Mouse (Mus musculus) heart, adult 2 months (tissue): ENCODE results near the gene Aars2. TPM values are rescaled to one million over a fixed set of nuclear protein-coding genes. Genes with fewer than 3 reads are reported as not detected.

Experiments
- DNase-seq, 2 experiments: peaks; one replicate each; pipeline ENCODE4 v3.0.0; 2021
- H3K27ac ChIP-seq: fragments of 200-600 bp; 2 replicates; pipeline ENCODE4 v1.8.1; 2022
- H3K27me3 ChIP-seq: fragments of 200-500 bp; 2 replicates; pipeline ENCODE4 v1.6.1; 2012; ENCODE audit warnings: mild to moderate bottlenecking, low read length, inconsistent platforms, mixed read lengths; ENCODE audit not compliant: control insufficient read depth, insufficient read depth
- H3K36me3 ChIP-seq: fragments of 200-500 bp; 2 replicates; pipeline ENCODE4 v1.6.1; 2012; ENCODE audit warnings: low read length, inconsistent platforms; ENCODE audit not compliant: control insufficient read depth, insufficient read depth
- H3K4me1 ChIP-seq: fragments of 200-500 bp; 2 replicates; pipeline ENCODE4 v1.6.1; 2011; ENCODE audit warnings: low read length; ENCODE audit not compliant: control insufficient read depth, insufficient read depth
- H3K4me3 ChIP-seq: fragments of 200-600 bp; 2 replicates; pipeline ENCODE4 v1.8.1; 2022
- H3K79me2 ChIP-seq: fragments of 200-500 bp; replicated peaks from 2 replicates; pipeline ENCODE4 v1.6.1; 2012; ENCODE audit warnings: mild to moderate bottlenecking, inconsistent platforms, low read length, moderate library complexity, mixed read lengths; ENCODE audit not compliant: control insufficient read depth, insufficient read depth
- H3K9ac ChIP-seq: fragments of 200-500 bp; 2 replicates; pipeline ENCODE4 v1.6.1; 2012; ENCODE audit warnings: low read depth, mild to moderate bottlenecking, control low read depth, inconsistent platforms, low read length, mixed read lengths
- CTCF ChIP-seq: fragments of 200-600 bp; IDR thresholded peaks from 2 replicates; pipeline ENCODE4 v1.8.1; 2022; ENCODE audit warnings: antibody characterized with exemption, mild to moderate bottlenecking, moderate library complexity
- EP300 ChIP-seq: fragments of 200-500 bp; IDR thresholded peaks from 2 replicates; pipeline ENCODE4 v1.6.1; 2011; ENCODE audit warnings: low read depth, low read length, control low read depth; ENCODE audit not compliant: insufficient read depth
- POLR2A ChIP-seq: fragments of 200-500 bp; IDR thresholded peaks from 2 replicates; pipeline ENCODE4 v1.6.1; 2011; ENCODE audit warnings: mild to moderate bottlenecking, low read depth, low read length, control low read depth; ENCODE audit not compliant: insufficient read depth
- WGBS: fragments of 180-500 bp; shearing (Covaris S2); methylation state at CpG from one replicate; pipeline ENCODE4 v1.1.7; 2018; 5-methylcytosine and 5-hydroxymethylcytosine counted together
- intact Hi-C: fragments of 180-260 bp; cut with DNase I; formaldehyde crosslinking; loops from one replicate; pipeline ENCODE4 v1.15.1; 2025
- polyA plus RNA-seq: library from polyadenylated mRNA; depleted of rRNA; stranded (reverse); fragments of >200 nt; gene quantifications from 2 replicates; pipeline ENCODE4 v1.2.3, GENCODE M21; 2012
- total RNA-seq, 2 experiments: library from RNA; stranded (reverse); gene quantifications; 2 replicates each; pipeline ENCODE4 v1.2.3; 2021

Gene Aars2
- total and polyA plus RNA-seq, 3 experiments, result 17.2 to 18.4 (median 17.6) TPM

GRCm38 (mm10) chr17:45539664-45540063 is 33.0 kb downstream of the Aars2 start:
- Histone ChIP-seq H3K4me3 (no peak overlapping the region), H3K9ac (no peak overlapping the region), H3K79me2 (no peaks in the 10 kb centered on the region), H3K4me1 (no peaks in the 10 kb centered on the region), H3K27me3 (peaks cover 6% of the 10 kb centered on the region), H3K36me3 (no peaks in the 10 kb centered on the region), H3K27ac (no peak overlapping the region)
- intact Hi-C loops, result no loop called here
- WGBS, result 69% methylated on average over 21 of the region's 21 CpGs
- DNase-seq, result no peak
- no peak for TF ChIP-seq EP300
- TF ChIP-seq CTCF, result no peak
- no peak for TF ChIP-seq POLR2A

- H3K9ac ChIP-seq, result no peak overlapping the region
- peaks cover 20% of the 10 kb centered on the region for H3K27me3 ChIP-seq
- no peak for TF ChIP-seq POLR2A
- TF ChIP-seq EP300, result no peak
- no peak for TF ChIP-seq CTCF
- H3K4me1 ChIP-seq, result no peaks in the 10 kb centered on the region
- WGBS, result 21% methylated on average over 6 of the region's 6 CpGs
- H3K36me3 ChIP-seq, result no peaks in the 10 kb centered on the region
- no peaks in the 10 kb centered on the region for H3K79me2 ChIP-seq
- intact Hi-C loops, result no loop called here
- no peak for DNase-seq
- no peak overlapping the region for H3K4me3 ChIP-seq
- H3K27ac ChIP-seq, result no peak overlapping the region
Observed at GRCm38 (mm10) chr17:45542129-45542528, 35.5 kb downstream of the Aars2 start.

- intact Hi-C loops, result no loop called here
- Histone ChIP-seq H3K4me1 (no peaks in the 10 kb centered on the region), H3K27me3 (peaks cover 21% of the 10 kb centered on the region), H3K9ac (no peak overlapping the region), H3K4me3 (no peak overlapping the region), H3K27ac (no peak overlapping the region), H3K36me3 (no peaks in the 10 kb centered on the region), H3K79me2 (no peaks in the 10 kb centered on the region)
- DNase-seq, result no peak
- TF ChIP-seq EP300 (no peak), POLR2A (no peak), CTCF (no peak)
- WGBS, result 70% methylated on average over 2 of the region's 2 CpGs
Observed at GRCm38 (mm10) chr17:45542705-45543104, 36.1 kb downstream of the Aars2 start.

GRCm38 (mm10) chr17:45543115-45543514 is 36.5 kb downstream of the Aars2 start:
- Histone ChIP-seq H3K36me3 (no peaks in the 10 kb centered on the region), H3K27me3 (peaks cover 21% of the 10 kb centered on the region), H3K9ac (no peak overlapping the region), H3K4me3 (no peak overlapping the region), H3K79me2 (no peaks in the 10 kb centered on the region), H3K4me1 (no peaks in the 10 kb centered on the region), H3K27ac (no peak overlapping the region)
- intact Hi-C loops, result no loop called here
- no peak for DNase-seq
- 29% methylated on average over 1 of the region's 1 CpGs for WGBS
- TF ChIP-seq CTCF (no peak), POLR2A (no peak), EP300 (no peak)

- TF ChIP-seq CTCF, result no peak
- TF ChIP-seq POLR2A, result no peak
- TF ChIP-seq EP300, result no peak
- no peak for DNase-seq
- Histone ChIP-seq H3K27me3 (peaks cover 28% of the 10 kb centered on the region), H3K9ac (no peak overlapping the region), H3K36me3 (no peaks in the 10 kb centered on the region), H3K4me1 (no peaks in the 10 kb centered on the region), H3K4me3 (no peak overlapping the region), H3K27ac (no peak overlapping the region), H3K79me2 (no peaks in the 10 kb centered on the region)
- 7% methylated on average over 24 of the region's 24 CpGs for WGBS
- intact Hi-C loops, result no loop called here
Observed at GRCm38 (mm10) chr17:45544001-45544872, 37.6 kb downstream of the Aars2 start.

DNA sequence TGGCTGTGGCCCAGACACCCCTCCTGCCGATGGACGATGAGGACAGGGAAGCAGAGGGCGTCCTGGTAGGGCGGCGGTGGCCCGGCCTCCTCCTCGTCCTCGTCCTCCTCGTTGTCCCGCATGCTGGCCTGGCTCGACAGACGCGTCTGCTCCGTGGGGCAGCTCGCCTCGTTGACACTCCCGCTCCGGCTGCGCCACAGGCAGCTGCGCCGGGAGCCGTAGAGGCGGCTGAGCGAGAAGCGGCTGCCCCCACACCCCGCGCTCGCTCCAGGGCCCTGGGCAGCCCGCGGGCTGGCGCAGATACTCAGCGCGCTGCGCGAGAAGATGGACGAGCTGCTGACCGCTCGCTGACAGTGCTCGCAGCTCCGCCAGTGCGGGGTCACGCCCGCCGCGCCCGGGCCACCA is 38.2 kb downstream of the Aars2 start:
- H3K4me1 ChIP-seq, result no peaks in the 10 kb centered on the region
- no peak overlapping the region for H3K9ac ChIP-seq
- no peaks in the 10 kb centered on the region for H3K79me2 ChIP-seq
- DNase-seq, result no peak
- 7% methylated on average over 46 of the region's 46 CpGs for WGBS
- TF ChIP-seq EP300, result no peak
- no peak for TF ChIP-seq CTCF
- no peak for TF ChIP-seq POLR2A
- peak overlapping the region; percentile 31 for H3K4me3 ChIP-seq
- intact Hi-C loops, result no loop called here
- H3K27ac ChIP-seq, result no peak overlapping the region
- H3K36me3 ChIP-seq, result no peaks in the 10 kb centered on the region
- peaks cover 28% of the 10 kb centered on the region for H3K27me3 ChIP-seq
